Mouse (Mus musculus): ENCODE measurements around the gene Zfp646. TPM values are rescaled to one million over a fixed set of nuclear protein-coding genes. Genes with fewer than 3 reads are reported as not detected.

The Zfp646 gene
- total and polyA plus RNA-seq, 3 experiments = 10.6 to 25.3 (median 18.8) TPM

- peak; percentile 53 for TF ChIP-seq ETS1 (conservative IDR thresholded peaks at IDR 0.05; ENCODE audit: low read depth, low read length)
- peak; percentile 89 for TF ChIP-seq RAD21 (IDR thresholded peaks at IDR 0.05; ENCODE audit: low read depth, low read length)
- no peak for TF ChIP-seq USF2 (conservative IDR thresholded peaks at IDR 0.05; ENCODE audit: low read depth, low read length)
- TF ChIP-seq SIN3A (IDR thresholded peaks at IDR 0.05; ENCODE audit: low read length) = peak; percentile 96
- TF ChIP-seq BHLHE40 (IDR thresholded peaks at IDR 0.05; ENCODE audit: low read depth, low read length) = no peak; the same call in 1 of the 2 replicates
- TF ChIP-seq EP300 (IDR thresholded peaks at IDR 0.05; ENCODE audit: low read length) = no peak
- TF ChIP-seq SMC3 (IDR thresholded peaks at IDR 0.05; ENCODE audit: low read depth, low read length) = peak; percentile 86
- TF ChIP-seq CTCF (conservative IDR thresholded peaks at IDR 0.05 in 1 of 2, IDR thresholded peaks at IDR 0.05 in 1 of 2; ENCODE audit: low read depth in 2 of 2, low read length in 2 of 2) = peak; percentile 34 to 96; a peak in 2 of 4 replicates
- no peak for TF ChIP-seq JUN (IDR thresholded peaks at IDR 0.05; ENCODE audit: insufficient read depth, low read depth, low read length)
- peak; percentile 72 for TF ChIP-seq NRF1 (IDR thresholded peaks at IDR 0.05; ENCODE audit: low read depth, low read length)
- TF ChIP-seq TBP (conservative IDR thresholded peaks at IDR 0.05; ENCODE audit: low read depth, low read length) = peak; percentile 47; the same call in 1 of the 2 replicates
- TF ChIP-seq RCOR1 (conservative IDR thresholded peaks at IDR 0.05; ENCODE audit: low read depth, low read length) = no peak; the same call in 1 of the 2 replicates
- peak; percentile 82 for TF ChIP-seq NELFE (IDR thresholded peaks at IDR 0.05; ENCODE audit: low read depth, low read length)
- no peak for TF ChIP-seq POLR2AphosphoS2 (IDR thresholded peaks at IDR 0.05; ENCODE audit: low read depth, low read length)
- peak; percentile 86 for TF ChIP-seq CHD2 (IDR thresholded peaks at IDR 0.05; ENCODE audit: low read length)
- TF ChIP-seq IRF4 (IDR thresholded peaks at IDR 0.05; ENCODE audit: low read depth, low read length) = peak; percentile 48; the same call in 1 of the 2 replicates
- peak; percentile 91 for TF ChIP-seq POLR2A (IDR thresholded peaks at IDR 0.05; ENCODE audit: low read depth, low read length)
- TF ChIP-seq CHD1 (IDR thresholded peaks at IDR 0.05; ENCODE audit: low read depth, low read length) = no peak
- TF ChIP-seq USF1 (IDR thresholded peaks at IDR 0.05; ENCODE audit: low read depth, low read length) = no peak
- TF ChIP-seq E2F4 (IDR thresholded peaks at IDR 0.05; ENCODE audit: insufficient replicate concordance, low read depth, low read length) = 0 out of 2 replicates have a peak, but pooled peaks have one; percentile 40
These were observed 59.2 kb downstream of the Zfp646 start (continued) for GRCm38 (mm10) chr7:127935028-127935722.

Other genes with a start within 250 kb of the Zfp646 start
Only the 20 nearest of the 23 such genes appear.
- not detected in 2 replicates for gene Ctf1, start 163.5 kb upstream of the Zfp646 start, total RNA-seq (2012; rRNA removed)
- gene Ctf1, start 163.5 kb upstream of the Zfp646 start, total RNA-seq (2014; rRNA removed) = not detected in 2 replicates
- gene Ctf1, start 163.5 kb upstream of the Zfp646 start, polyA plus RNA-seq (2012; ENCODE audit: insufficient read length, low read depth) = not detected in 2 replicates
- gene Ctf2, start 144.1 kb upstream of the Zfp646 start, total RNA-seq (2012; rRNA removed) = 0.08 TPM in 1 of 2 replicates, not detected in the other
- gene Ctf2, start 144.1 kb upstream of the Zfp646 start, total RNA-seq (2014; rRNA removed) = not detected in 2 replicates
- gene Ctf2, start 144.1 kb upstream of the Zfp646 start, polyA plus RNA-seq (2012; ENCODE audit: insufficient read length, low read depth) = 0.36 TPM in 1 of 2 replicates, not detected in the other
- 25.1 and 28.2 TPM in 2 replicates for gene Fbxl19, start 131.7 kb upstream of the Zfp646 start, total RNA-seq (2012; rRNA removed)
- 22.4 and 22.6 TPM in 2 replicates for gene Fbxl19, start 131.7 kb upstream of the Zfp646 start, total RNA-seq (2014; rRNA removed)
- 29.3 and 31.7 TPM in 2 replicates for gene Fbxl19, start 131.7 kb upstream of the Zfp646 start, polyA plus RNA-seq (2012; ENCODE audit: insufficient read length, low read depth)
- 15.7 and 16.9 TPM in 2 replicates for gene Orai3, start 106.4 kb upstream of the Zfp646 start, total RNA-seq (2012; rRNA removed)
- 9.3 and 11.6 TPM in 2 replicates for gene Orai3, start 106.4 kb upstream of the Zfp646 start, total RNA-seq (2014; rRNA removed)
- gene Orai3, start 106.4 kb upstream of the Zfp646 start, polyA plus RNA-seq (2012; ENCODE audit: insufficient read length, low read depth) = 7.5 and 10.3 TPM in 2 replicates
- gene Setd1a, start 99.6 kb upstream of the Zfp646 start, total RNA-seq (2012; rRNA removed) = 9.0 and 9.8 TPM in 2 replicates
- 3.2 and 4.5 TPM in 2 replicates for gene Setd1a, start 99.6 kb upstream of the Zfp646 start, total RNA-seq (2014; rRNA removed)
- 50.8 and 51.0 TPM in 2 replicates for gene Setd1a, start 99.6 kb upstream of the Zfp646 start, polyA plus RNA-seq (2012; ENCODE audit: insufficient read length, low read depth)
- gene Gm49388, start 90.6 kb upstream of the Zfp646 start, total RNA-seq (2012; rRNA removed) = 0.98 and 2.2 TPM in 2 replicates
- gene Gm49388, start 90.6 kb upstream of the Zfp646 start, total RNA-seq (2014; rRNA removed) = not detected in 2 replicates
- 4.3 and 4.7 TPM in 2 replicates for gene Gm49388, start 90.6 kb upstream of the Zfp646 start, polyA plus RNA-seq (2012; ENCODE audit: insufficient read length, low read depth)
- 2.9 and 4.2 TPM in 2 replicates for gene Hsd3b7, start 75.6 kb upstream of the Zfp646 start, total RNA-seq (2012; rRNA removed)
- 5.9 and 6.8 TPM in 2 replicates for gene Hsd3b7, start 75.6 kb upstream of the Zfp646 start, total RNA-seq (2014; rRNA removed)
- gene Hsd3b7, start 75.6 kb upstream of the Zfp646 start, polyA plus RNA-seq (2012; ENCODE audit: insufficient read length, low read depth) = 0.99 and 2.1 TPM in 2 replicates
- 23.0 and 25.4 TPM in 2 replicates for gene Stx4a, start 51.9 kb upstream of the Zfp646 start, total RNA-seq (2012; rRNA removed)
- 15.9 and 16.5 TPM in 2 replicates for gene Stx4a, start 51.9 kb upstream of the Zfp646 start, total RNA-seq (2014; rRNA removed)
- gene Stx4a, start 51.9 kb upstream of the Zfp646 start, polyA plus RNA-seq (2012; ENCODE audit: insufficient read length, low read depth) = 50.5 and 59.0 TPM in 2 replicates
- 0.08 TPM in 1 of 2 replicates, not detected in the other for gene Stx1b, start 51.7 kb upstream of the Zfp646 start, total RNA-seq (2012; rRNA removed)
- not detected in 2 replicates for gene Stx1b, start 51.7 kb upstream of the Zfp646 start, total RNA-seq (2014; rRNA removed)
- 0.25 and 0.31 TPM in 2 replicates for gene Stx1b, start 51.7 kb upstream of the Zfp646 start, polyA plus RNA-seq (2012; ENCODE audit: insufficient read length, low read depth)
- gene Zfp668, start 607 bp downstream of the Zfp646 start, total RNA-seq (2012; rRNA removed) = 5.6 and 5.9 TPM in 2 replicates
- gene Zfp668, start 607 bp downstream of the Zfp646 start, total RNA-seq (2014; rRNA removed) = 2.4 and 2.6 TPM in 2 replicates
- 7.0 and 8.6 TPM in 2 replicates for gene Zfp668, start 607 bp downstream of the Zfp646 start, polyA plus RNA-seq (2012; ENCODE audit: insufficient read length, low read depth)
- 0.04 TPM in 1 of 2 replicates, not detected in the other for gene Prss53, start 14.7 kb downstream of the Zfp646 start, total RNA-seq (2012; rRNA removed)
- not detected in 2 replicates for gene Prss53, start 14.7 kb downstream of the Zfp646 start, total RNA-seq (2014; rRNA removed)
- 0.30 and 0.35 TPM in 2 replicates for gene Prss53, start 14.7 kb downstream of the Zfp646 start, polyA plus RNA-seq (2012; ENCODE audit: insufficient read length, low read depth)
- gene Gm21974, start 19.2 kb downstream of the Zfp646 start, total RNA-seq (2012; rRNA removed) = not detected in 2 replicates
- not detected in 2 replicates for gene Gm21974, start 19.2 kb downstream of the Zfp646 start, total RNA-seq (2014; rRNA removed)
- not detected in 2 replicates for gene Gm21974, start 19.2 kb downstream of the Zfp646 start, polyA plus RNA-seq (2012; ENCODE audit: insufficient read length, low read depth)
- 0.25 TPM in 1 of 2 replicates, not detected in the other for gene Vkorc1, start 19.4 kb downstream of the Zfp646 start, total RNA-seq (2012; rRNA removed)
- gene Vkorc1, start 19.4 kb downstream of the Zfp646 start, total RNA-seq (2014; rRNA removed) = not detected in 2 replicates
- gene Vkorc1, start 19.4 kb downstream of the Zfp646 start, polyA plus RNA-seq (2012; ENCODE audit: insufficient read length, low read depth) = 0.56 TPM in 1 of 2 replicates, not detected in the other
- 37.1 and 38.4 TPM in 2 replicates for gene Bckdk, start 27.9 kb downstream of the Zfp646 start, total RNA-seq (2012; rRNA removed)
- 54.9 and 61.8 TPM in 2 replicates for gene Bckdk, start 27.9 kb downstream of the Zfp646 start, total RNA-seq (2014; rRNA removed)
- gene Bckdk, start 27.9 kb downstream of the Zfp646 start, polyA plus RNA-seq (2012; ENCODE audit: insufficient read length, low read depth) = 60.0 and 62.7 TPM in 2 replicates
- 24.3 and 30.3 TPM in 2 replicates for gene Kat8, start 36.3 kb downstream of the Zfp646 start, total RNA-seq (2012; rRNA removed)
- gene Kat8, start 36.3 kb downstream of the Zfp646 start, total RNA-seq (2014; rRNA removed) = 22.9 and 24.0 TPM in 2 replicates
- gene Kat8, start 36.3 kb downstream of the Zfp646 start, polyA plus RNA-seq (2012; ENCODE audit: insufficient read length, low read depth) = 17.5 and 18.0 TPM in 2 replicates
- gene Prss8, start 53.9 kb downstream of the Zfp646 start, total RNA-seq (2012; rRNA removed) = 0.08 TPM in 1 of 2 replicates, not detected in the other
- not detected in 2 replicates for gene Prss8, start 53.9 kb downstream of the Zfp646 start, total RNA-seq (2014; rRNA removed)
- gene Prss8, start 53.9 kb downstream of the Zfp646 start, polyA plus RNA-seq (2012; ENCODE audit: insufficient read length, low read depth) = not detected in 2 replicates
- 5.2 and 7.7 TPM in 2 replicates for gene Prss36, start 70.5 kb downstream of the Zfp646 start, total RNA-seq (2012; rRNA removed)
- 6.6 and 8.3 TPM in 2 replicates for gene Prss36, start 70.5 kb downstream of the Zfp646 start, total RNA-seq (2014; rRNA removed)
- gene Prss36, start 70.5 kb downstream of the Zfp646 start, polyA plus RNA-seq (2012; ENCODE audit: insufficient read length, low read depth) = 6.1 and 7.8 TPM in 2 replicates
- gene Fus, start 91.2 kb downstream of the Zfp646 start, total RNA-seq (2012; rRNA removed) = 57.7 and 61.8 TPM in 2 replicates
- gene Fus, start 91.2 kb downstream of the Zfp646 start, total RNA-seq (2014; rRNA removed) = 28.0 and 39.2 TPM in 2 replicates
- gene Fus, start 91.2 kb downstream of the Zfp646 start, polyA plus RNA-seq (2012; ENCODE audit: insufficient read length, low read depth) = 832 and 848 TPM in 2 replicates
- gene Pycard, start 117.6 kb downstream of the Zfp646 start, total RNA-seq (2012; rRNA removed) = 51.1 and 52.5 TPM in 2 replicates
- 5.1 and 5.3 TPM in 2 replicates for gene Pycard, start 117.6 kb downstream of the Zfp646 start, total RNA-seq (2014; rRNA removed)
- gene Pycard, start 117.6 kb downstream of the Zfp646 start, polyA plus RNA-seq (2012; ENCODE audit: insufficient read length, low read depth) = 8.1 and 10.3 TPM in 2 replicates
- 0.13 TPM in 1 of 2 replicates, not detected in the other for gene Trim72, start 127.7 kb downstream of the Zfp646 start, total RNA-seq (2012; rRNA removed)
- not detected in 2 replicates for gene Trim72, start 127.7 kb downstream of the Zfp646 start, total RNA-seq (2014; rRNA removed)
- not detected in 2 replicates for gene Trim72, start 127.7 kb downstream of the Zfp646 start, polyA plus RNA-seq (2012; ENCODE audit: insufficient read length, low read depth)

Measured in CH12.LX (cell line).